Mouse (Mus musculus) cerebellum, adult 2 months (tissue): ENCODE data around the gene Tspan3.

Experiments used
- CTCF ChIP-seq: fragments of 200-500 bp; IDR thresholded peaks from 2 replicates; pipeline ENCODE4 v1.5.1; 2011; ENCODE audit warnings: low read depth, mild to moderate bottlenecking, control low read depth, low read length, moderate library complexity, borderline replicate concordance; ENCODE audit not compliant: insufficient read depth
- POLR2A ChIP-seq: fragments of 200-500 bp; IDR thresholded peaks from 2 replicates; pipeline ENCODE4 v1.6.1; 2011; ENCODE audit warnings: low read length, control low read depth, borderline replicate concordance; ENCODE audit not compliant: insufficient read depth

- TF ChIP-seq POLR2A, result no peak
- TF ChIP-seq CTCF, result no peak
Measured at GRCm38 (mm10) chr9:56106274-56107072, 58.8 kb downstream of the Tspan3 start.
